ENCODE assay signal across 10 mouse cellular contexts in genomic region chr13:37492115-37493001, GRCm38 (mm10).
DNase-seq lines count a peak whose midpoint lies in the region.
"Had no signal": no experiment of that assay in that cellular context is flagged by ENCODE, and none has a peak within 500 bp of the region (broad histone marks: within the 10 kb centered on the region; RNA-seq: fewer than 3 reads in every experiment).

No protein-coding gene starts in this region.

- peak overlapping the region; percentile 82 for H3K27ac ChIP-seq in limb, embryonic 10.5 days
- H3K27ac ChIP-seq: heart, embryonic 15.5 days; liver, embryonic 14.5 days had no signal

- WGBS in limb, embryonic 10.5 days, result 30% methylated on average over 11 of the region's 11 CpGs

- H3K4me3 ChIP-seq in limb, embryonic 10.5 days, result peak overlapping the region; percentile 18; the same call in 1 of the 2 replicates
- H3K4me3 ChIP-seq: heart, embryonic 15.5 days had no signal

- no peaks in the 10 kb centered on the region for H3K36me3 ChIP-seq in limb, embryonic 10.5 days
- H3K36me3 ChIP-seq: heart, embryonic 15.5 days had no signal

- H3K9me3 ChIP-seq in limb, embryonic 10.5 days (replicated peaks), result no peaks in the 10 kb centered on the region
- H3K9me3 ChIP-seq: heart, embryonic 15.5 days had no signal

- DNase-seq in embryo, embryonic 10 days (ENCODE audit: low spot score), result peak; percentile 68
- no peak for DNase-seq in embryo, embryonic 9.5 days (ENCODE audit: extremely low spot score)
- DNase-seq in ovary, adult 18-20 months (ENCODE audit: low spot score), result peak; percentile 45
- no peak for DNase-seq in ovary, postnatal 36 days (ENCODE audit: low spot score)
- peak; percentile 77 for DNase-seq in limb, embryonic 10.5 days (ENCODE audit: low spot score)
- no peak for DNase-seq in layer of hippocampus, adult 11-12 months (ENCODE audit: low spot score)
- DNase-seq in thymus, postnatal 25 days, result no peak
- no peak for DNase-seq in retina, embryonic 14.5 days (ENCODE audit: low spot score)

- H3K27me3 ChIP-seq in limb, embryonic 10.5 days (ENCODE audit: low read depth, poor library complexity, severe bottlenecking), result no peaks in the 10 kb centered on the region
- H3K27me3 ChIP-seq: heart, embryonic 15.5 days had no signal

- peaks cover 21% of the 10 kb centered on the region for H3K4me1 ChIP-seq in limb, embryonic 10.5 days

Comparison
In these comparisons a context has a peak if more than half of its experiments do, and no peak if none do; other contexts are left out.
1. DNase-seq: peak in embryo, embryonic 10 days (single experiment), ovary, adult 18-20 months (single experiment) and limb, embryonic 10.5 days (single experiment); none in embryo, embryonic 9.5 days (single experiment), ovary, postnatal 36 days (single experiment), layer of hippocampus, adult 11-12 months (single experiment), thymus, postnatal 25 days (single experiment) and retina, embryonic 14.5 days (single experiment).